Mouse (Mus musculus) spleen, adult 2 months (tissue): ENCODE data around the gene Mblac1.

Experiments
- CTCF ChIP-seq: fragments of 200-500 bp; IDR thresholded peaks from 2 replicates; pipeline ENCODE4 v1.5.1; 2011; ENCODE audit warnings: mild to moderate bottlenecking, inconsistent platforms; ENCODE audit not compliant: insufficient read depth, insufficient read length, insufficient replicate concordance; ENCODE audit errors: extremely low read depth
- POLR2A ChIP-seq: fragments of 200-500 bp; IDR thresholded peaks from 2 replicates; pipeline ENCODE4 v1.6.1; 2011; ENCODE audit warnings: low read depth, low read length, inconsistent platforms

- TF ChIP-seq CTCF, result no peak
- no peak for TF ChIP-seq POLR2A
Observed at GRCm38 (mm10) chr5:138241511-138241910, 47.4 kb downstream of the Mblac1 start.
